Mouse (Mus musculus): ENCODE data around the gene Mnat1.

Gene Mnat1

DNA sequence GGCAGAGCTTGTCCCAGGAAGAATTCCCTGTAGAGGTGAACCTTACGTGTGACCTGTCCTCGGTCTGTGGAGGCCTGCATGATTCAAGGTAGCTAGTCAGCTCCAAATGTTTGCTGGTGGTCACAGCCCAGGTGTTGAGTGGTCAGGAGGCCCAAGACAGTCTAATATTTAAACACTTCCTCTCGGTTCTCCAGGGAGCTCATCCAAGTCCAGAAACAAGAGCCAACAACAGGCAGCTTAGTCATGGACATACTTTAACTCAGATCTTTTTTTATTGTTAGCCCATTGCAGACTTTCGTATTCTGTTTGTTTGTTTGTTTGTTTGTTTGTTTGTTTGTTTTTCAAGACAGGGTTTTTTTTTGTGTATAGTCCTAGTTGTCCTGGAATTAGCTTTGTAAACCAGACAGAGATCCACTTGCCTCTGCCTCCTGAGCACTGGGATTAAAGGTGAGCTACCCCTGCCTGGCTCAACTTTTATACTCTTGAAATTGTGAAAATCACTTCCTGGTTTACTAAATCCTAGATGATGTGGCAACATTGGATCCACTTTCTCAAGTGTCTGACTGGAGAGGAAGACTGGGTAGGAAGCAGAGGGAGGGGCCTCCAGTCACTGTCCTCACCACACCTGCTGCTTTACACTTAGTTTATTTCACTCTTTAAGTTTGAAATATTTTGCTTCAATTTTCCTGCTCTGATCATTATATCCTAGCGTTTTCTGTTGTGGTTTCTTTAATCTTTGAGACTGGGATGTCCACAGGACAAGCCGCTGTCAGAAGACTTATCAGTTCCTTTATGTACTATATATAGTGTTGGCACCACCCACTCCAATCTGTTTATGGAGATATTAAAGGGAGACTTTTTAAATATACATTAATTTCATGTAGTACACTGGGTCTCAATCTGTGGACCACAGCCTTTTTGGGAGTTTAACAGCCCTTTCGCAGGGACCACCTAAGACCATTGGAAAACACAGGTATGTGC, 194.5 kb downstream of the Mnat1 start:
- DNase-seq (ENCODE audit: low spot score), result no peak

Data from embryo, embryonic 10.5 days (tissue).